Mouse (Mus musculus) G1E (cell line): ENCODE results near the gene Zfp512b. TPM values are rescaled to one million over a fixed set of nuclear protein-coding genes. Genes with fewer than 3 reads are reported as not detected.

Experiments
- ATAC-seq: 2 replicates; pipeline ENCODE4 v1.8.0; 2016; ENCODE audit warnings: mild to moderate bottlenecking; ENCODE audit not compliant: insufficient number of reproducible peaks, poor library complexity, low FRiP score, severe bottlenecking; ENCODE audit errors: extremely low read depth
- DNase-seq: peaks from one replicate; pipeline ENCODE4 v3.0.0; 2012; ENCODE audit warnings: low spot score
- H3K27me3 ChIP-seq: 2 replicates; pipeline ENCODE4 v1.6.1; 2012; ENCODE audit warnings: mild to moderate bottlenecking, low read length, inconsistent platforms; ENCODE audit not compliant: insufficient read depth
- H3K36me3 ChIP-seq: replicated peaks from 2 replicates; pipeline ENCODE3; 2012; ENCODE audit warnings: mild to moderate bottlenecking, inconsistent platforms
- H3K4me1 ChIP-seq: 2 replicates; pipeline ENCODE4 v1.6.1; 2012; ENCODE audit warnings: low read depth, low read length, inconsistent platforms, mixed read lengths; ENCODE audit not compliant: insufficient read depth
- H3K4me3 ChIP-seq: 2 replicates; pipeline ENCODE4 v1.5.1; 2012; ENCODE audit warnings: low read depth, mild to moderate bottlenecking, inconsistent platforms, low read length, moderate library complexity, mixed read lengths
- H3K9me3 ChIP-seq: replicated peaks from 2 replicates; pipeline ENCODE4 v1.6.1; 2012; ENCODE audit warnings: inconsistent platforms
- CTCF ChIP-seq: IDR thresholded peaks from 2 replicates; pipeline ENCODE4 v1.5.1; 2012; ENCODE audit warnings: low read depth, low read length, inconsistent platforms, mixed read lengths
- GATA1 ChIP-seq: IDR thresholded peaks from 2 replicates; pipeline ENCODE4 v1.6.1; 2012; ENCODE audit warnings: borderline replicate concordance, low read length, inconsistent platforms, mixed read lengths
- GATA2 ChIP-seq: IDR thresholded peaks from 2 replicates; pipeline ENCODE4 v1.6.1; 2012; ENCODE audit warnings: low read depth, low read length, inconsistent platforms, borderline replicate concordance
- POLR2AphosphoS5 ChIP-seq: IDR thresholded peaks from 2 replicates; pipeline ENCODE4 v1.6.1; 2012; ENCODE audit warnings: low read depth, low read length, inconsistent platforms; ENCODE audit not compliant: insufficient replicate concordance
- TAL1 ChIP-seq: conservative IDR thresholded peaks from 2 replicates; pipeline ENCODE4 v1.6.1; 2012; ENCODE audit warnings: low read depth, low read length, inconsistent platforms, mixed read lengths
- polyA plus RNA-seq: library from polyadenylated mRNA; stranded (reverse); fragments of >175 nt; gene quantifications from 2 replicates; pipeline ENCODE4 v1.2.3, GENCODE M21; 2012
- total RNA-seq, 2 experiments: library from RNA; stranded (forward) in 1 of 2; stranded (reverse) in 1 of 2; fragments of 200-1000 nt in 1 of 2; fragments of >200 nt in 1 of 2; fragmentation: Nextera tagmentation in 1 of 2; gene quantifications; 2 replicates each; pipeline ENCODE4 v1.2.3; 2014 to 2017

Zfp512b gene
- total and polyA plus RNA-seq, 3 experiments = 19.8 to 88.2 (median 40.5) TPM

GRCm38 (mm10) chr2:181532589-181532988 lies 60.0 kb downstream of the Zfp512b start:
- Histone ChIP-seq H3K4me3 (no peak overlapping the region), H3K27me3 (no peaks in the 10 kb centered on the region), H3K36me3 (peaks cover 81% of the 10 kb centered on the region), H3K4me1 (peaks cover 19% of the 10 kb centered on the region), H3K9me3 (no peaks in the 10 kb centered on the region)
- no peak for DNase-seq
- no peak for TF ChIP-seq CTCF
- no peak for TF ChIP-seq POLR2AphosphoS5
- TF ChIP-seq TAL1 = no peak
- TF ChIP-seq GATA1 = no peak
- TF ChIP-seq GATA2 = no peak
- ATAC-seq = no peak

Other genes starting within 250 kb of the Zfp512b start
- 22.2 and 22.3 TPM in 2 replicates for gene Zgpat, start 227.9 kb downstream of the Zfp512b start, total RNA-seq (2014; fragmentation: Nextera tagmentation)
- 40.0 and 40.5 TPM in 2 replicates for gene Zgpat, start 227.9 kb downstream of the Zfp512b start, total RNA-seq (2017)
- gene Zgpat, start 227.9 kb downstream of the Zfp512b start, polyA plus RNA-seq = 26.0 and 28.1 TPM in 2 replicates
- 32.8 and 35.0 TPM in 2 replicates for gene Arfrp1, start 227.4 kb downstream of the Zfp512b start, total RNA-seq (2014; fragmentation: Nextera tagmentation)
- gene Arfrp1, start 227.4 kb downstream of the Zfp512b start, total RNA-seq (2017) = 28.5 and 32.1 TPM in 2 replicates
- 17.5 and 25.0 TPM in 2 replicates for gene Arfrp1, start 227.4 kb downstream of the Zfp512b start, polyA plus RNA-seq
- gene Lime1, start 212.7 kb downstream of the Zfp512b start, total RNA-seq (2014; fragmentation: Nextera tagmentation) = 13.8 and 16.1 TPM in 2 replicates
- 15.3 and 18.9 TPM in 2 replicates for gene Lime1, start 212.7 kb downstream of the Zfp512b start, total RNA-seq (2017)
- 23.9 and 29.9 TPM in 2 replicates for gene Lime1, start 212.7 kb downstream of the Zfp512b start, polyA plus RNA-seq
- not detected in 2 replicates for gene Zbtb46, start 133.4 kb downstream of the Zfp512b start, total RNA-seq (2014; fragmentation: Nextera tagmentation)
- 0.23 and 0.66 TPM in 2 replicates for gene Zbtb46, start 133.4 kb downstream of the Zfp512b start, total RNA-seq (2017)
- 0.04 TPM in 1 of 2 replicates, not detected in the other for gene Zbtb46, start 133.4 kb downstream of the Zfp512b start, polyA plus RNA-seq
- not detected in 2 replicates for gene Abhd16b, start 99.6 kb downstream of the Zfp512b start, total RNA-seq (2014; fragmentation: Nextera tagmentation)
- not detected in 2 replicates for gene Abhd16b, start 99.6 kb downstream of the Zfp512b start, total RNA-seq (2017)
- not detected in 2 replicates for gene Abhd16b, start 99.6 kb downstream of the Zfp512b start, polyA plus RNA-seq
- 56.4 and 65.2 TPM in 2 replicates for gene Tpd52l2, start 95.7 kb downstream of the Zfp512b start, total RNA-seq (2014; fragmentation: Nextera tagmentation)
- gene Tpd52l2, start 95.7 kb downstream of the Zfp512b start, total RNA-seq (2017) = 87.1 and 89.2 TPM in 2 replicates
- 45.3 and 47.1 TPM in 2 replicates for gene Tpd52l2, start 95.7 kb downstream of the Zfp512b start, polyA plus RNA-seq
- gene Dnajc5, start 72.3 kb downstream of the Zfp512b start, total RNA-seq (2014; fragmentation: Nextera tagmentation) = 41.9 and 46.4 TPM in 2 replicates
- 49.5 and 52.7 TPM in 2 replicates for gene Dnajc5, start 72.3 kb downstream of the Zfp512b start, total RNA-seq (2017)
- 34.3 and 34.8 TPM in 2 replicates for gene Dnajc5, start 72.3 kb downstream of the Zfp512b start, polyA plus RNA-seq
- 51.3 and 66.0 TPM in 2 replicates for gene Uckl1, start 7.9 kb downstream of the Zfp512b start, total RNA-seq (2014; fragmentation: Nextera tagmentation)
- 54.9 and 63.9 TPM in 2 replicates for gene Uckl1, start 7.9 kb downstream of the Zfp512b start, total RNA-seq (2017)
- gene Uckl1, start 7.9 kb downstream of the Zfp512b start, polyA plus RNA-seq = 46.9 and 63.2 TPM in 2 replicates
- 53.1 and 60.8 TPM in 2 replicates for gene Prpf6, start 935 bp downstream of the Zfp512b start, total RNA-seq (2014; fragmentation: Nextera tagmentation)
- gene Prpf6, start 935 bp downstream of the Zfp512b start, total RNA-seq (2017) = 76.4 and 91.9 TPM in 2 replicates
- gene Prpf6, start 935 bp downstream of the Zfp512b start, polyA plus RNA-seq = 20.3 and 27.8 TPM in 2 replicates
- 10.6 and 16.1 TPM in 2 replicates for gene Samd10, start 6.4 kb upstream of the Zfp512b start, total RNA-seq (2014; fragmentation: Nextera tagmentation)
- gene Samd10, start 6.4 kb upstream of the Zfp512b start, total RNA-seq (2017) = 2.5 and 3.1 TPM in 2 replicates
- 7.6 and 9.7 TPM in 2 replicates for gene Samd10, start 6.4 kb upstream of the Zfp512b start, polyA plus RNA-seq
- not detected in 2 replicates for gene Gm29797, start 64.2 kb upstream of the Zfp512b start, total RNA-seq (2014; fragmentation: Nextera tagmentation)
- gene Gm29797, start 64.2 kb upstream of the Zfp512b start, total RNA-seq (2017) = not detected in 2 replicates
- gene Gm29797, start 64.2 kb upstream of the Zfp512b start, polyA plus RNA-seq = 0.12 TPM in 1 of 2 replicates, not detected in the other
- not detected in 2 replicates for gene Sox18, start 78.8 kb upstream of the Zfp512b start, total RNA-seq (2014; fragmentation: Nextera tagmentation)
- gene Sox18, start 78.8 kb upstream of the Zfp512b start, total RNA-seq (2017) = 0.05 TPM in 1 of 2 replicates, not detected in the other
- 0.04 TPM in 1 of 2 replicates, not detected in the other for gene Sox18, start 78.8 kb upstream of the Zfp512b start, polyA plus RNA-seq
- not detected in 2 replicates for gene Tcea2, start 87.5 kb upstream of the Zfp512b start, total RNA-seq (2014; fragmentation: Nextera tagmentation)
- 1.2 TPM in 2 replicates for gene Tcea2, start 87.5 kb upstream of the Zfp512b start, total RNA-seq (2017)
- gene Tcea2, start 87.5 kb upstream of the Zfp512b start, polyA plus RNA-seq = 0.28 and 0.32 TPM in 2 replicates
- 62.5 TPM in 2 replicates for gene Rgs19, start 101.2 kb upstream of the Zfp512b start, total RNA-seq (2014; fragmentation: Nextera tagmentation)
- gene Rgs19, start 101.2 kb upstream of the Zfp512b start, total RNA-seq (2017) = 49.6 and 52.4 TPM in 2 replicates
- gene Rgs19, start 101.2 kb upstream of the Zfp512b start, polyA plus RNA-seq = 52.2 and 65.5 TPM in 2 replicates
- gene Lkaaear1, start 105.6 kb upstream of the Zfp512b start, total RNA-seq (2014; fragmentation: Nextera tagmentation) = not detected in 2 replicates
- not detected in 2 replicates for gene Lkaaear1, start 105.6 kb upstream of the Zfp512b start, total RNA-seq (2017)
- gene Lkaaear1, start 105.6 kb upstream of the Zfp512b start, polyA plus RNA-seq = not detected in 2 replicates
- not detected in 2 replicates for gene Oprl1, start 122.2 kb upstream of the Zfp512b start, total RNA-seq (2014; fragmentation: Nextera tagmentation)
- gene Oprl1, start 122.2 kb upstream of the Zfp512b start, total RNA-seq (2017) = 0.23 TPM in 1 of 2 replicates, not detected in the other
- not detected in 2 replicates for gene Oprl1, start 122.2 kb upstream of the Zfp512b start, polyA plus RNA-seq
- not detected in 2 replicates for gene Myt1, start 170.5 kb upstream of the Zfp512b start, total RNA-seq (2014; fragmentation: Nextera tagmentation)
- gene Myt1, start 170.5 kb upstream of the Zfp512b start, total RNA-seq (2017) = 0.06 and 0.22 TPM in 2 replicates
- gene Myt1, start 170.5 kb upstream of the Zfp512b start, polyA plus RNA-seq = not detected in 2 replicates
- gene Pcmtd2, start 245.1 kb upstream of the Zfp512b start, total RNA-seq (2014; fragmentation: Nextera tagmentation) = 36.9 and 39.3 TPM in 2 replicates
- gene Pcmtd2, start 245.1 kb upstream of the Zfp512b start, total RNA-seq (2017) = 33.8 and 42.3 TPM in 2 replicates
- 13.1 and 17.4 TPM in 2 replicates for gene Pcmtd2, start 245.1 kb upstream of the Zfp512b start, polyA plus RNA-seq